Mouse (Mus musculus) stomach, embryonic 14.5 days (tissue): ENCODE measurements around the gene Galns. TPM values are rescaled to one million over a fixed set of nuclear protein-coding genes. Genes with fewer than 3 reads are reported as not detected.

ENCODE experiments used
- ATAC-seq: fragments of 200-750 bp; cut with Nextera tagmentation; 2 replicates; pipeline ENCODE4 v1.8.0; 2017; ENCODE audit warnings: low read depth, moderate TSS enrichment; ENCODE audit not compliant: insufficient number of reproducible peaks, insufficient read depth, low FRiP score
- H3K27ac ChIP-seq: fragments of 300-500 bp; sonication (generic); 2 replicates; pipeline ENCODE4 v1.5.1; 2014; ENCODE audit warnings: mild to moderate bottlenecking, low read length, moderate library complexity, mixed read lengths
- H3K27me3 ChIP-seq: fragments of 300-500 bp; sonication (generic); 2 replicates; pipeline ENCODE4 v1.6.1; 2014; ENCODE audit warnings: low read length, control low read depth, mixed read lengths; ENCODE audit not compliant: control insufficient read depth, insufficient read depth
- H3K36me3 ChIP-seq: fragments of 300-500 bp; sonication (generic); 2 replicates; pipeline ENCODE4 v1.6.1; 2014; ENCODE audit warnings: mild to moderate bottlenecking, control low read depth, low read length, moderate library complexity, mixed read lengths; ENCODE audit not compliant: control insufficient read depth, insufficient read depth
- H3K4me1 ChIP-seq: fragments of 300-500 bp; sonication (generic); 2 replicates; pipeline ENCODE4 v1.6.1; 2014; ENCODE audit warnings: low read length, control low read depth, mixed read lengths; ENCODE audit not compliant: control insufficient read depth, insufficient read depth
- H3K4me2 ChIP-seq: fragments of 300-500 bp; sonication (generic); replicated peaks from 2 replicates; pipeline ENCODE4 v1.6.1; 2014; ENCODE audit warnings: low read depth, low read length, control low read depth
- H3K4me3 ChIP-seq: fragments of 300-500 bp; sonication (generic); 2 replicates; pipeline ENCODE4 v1.5.1; 2014; ENCODE audit warnings: low read depth, low read length, control low read depth
- H3K9ac ChIP-seq: fragments of 300-500 bp; sonication (generic); replicated peaks from 2 replicates; pipeline ENCODE4 v1.6.1; 2014; ENCODE audit warnings: low read depth, mild to moderate bottlenecking, control low read depth, low read length, moderate library complexity, mixed read lengths
- H3K9me3 ChIP-seq: fragments of 300-500 bp; sonication (generic); 2 replicates; pipeline ENCODE4 v1.6.1; 2016; ENCODE audit warnings: low read depth, low read length, control low read depth; ENCODE audit not compliant: control insufficient read depth
- WGBS: fragments of 180-500 bp; shearing (Covaris S2); extraction: QIAGEN DNeasy Blood & Tissue Kit; methylation state at CpG from one replicate; pipeline ENCODE4 v1.1.7; 2014; 5-methylcytosine and 5-hydroxymethylcytosine counted together
- polyA plus RNA-seq: library from polyadenylated mRNA; unstranded; fragments of >200 nt; fragmentation: Nextera tagmentation; extraction: Ambion mirVana; gene quantifications from 2 replicates; pipeline ENCODE4 v1.2.1, GENCODE M21; 2014

Gene Galns
- polyA plus RNA-seq, 1 experiment from 2014 or later = 14.6 TPM

DNA sequence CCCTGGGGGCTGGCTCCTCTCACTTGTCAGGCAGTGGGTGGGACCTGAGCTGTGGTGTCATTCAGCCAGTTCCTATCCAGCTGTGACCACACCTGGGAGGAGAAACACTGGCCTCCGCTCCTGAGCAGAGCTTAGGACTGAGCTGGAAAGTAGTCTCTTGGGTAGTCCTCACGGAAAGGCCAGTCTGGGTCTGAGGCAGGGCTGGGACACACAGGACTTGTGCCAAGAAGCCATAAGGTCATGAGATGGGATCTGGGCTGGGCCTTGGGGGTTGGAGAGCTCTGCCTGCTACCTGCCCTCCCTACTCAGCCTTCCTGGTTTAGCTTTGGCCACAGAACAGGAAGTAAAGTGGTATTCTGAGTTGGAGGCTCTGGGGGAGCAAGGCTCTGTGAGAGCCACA is 15.6 kb upstream of the Galns start:
- no peaks in the 10 kb centered on the region for H3K36me3 ChIP-seq
- H3K4me1 ChIP-seq = 0 out of 2 replicates have a peak, but pooled peaks cover 3% of the 10 kb centered on the region
- no peak overlapping the region for H3K9ac ChIP-seq
- H3K27ac ChIP-seq = no peak overlapping the region
- H3K9me3 ChIP-seq = no peaks in the 10 kb centered on the region
- no peak overlapping the region for H3K4me3 ChIP-seq
- ATAC-seq = no peak
- no peak overlapping the region for H3K4me2 ChIP-seq
- WGBS = 77% methylated on average over 2 of the region's 2 CpGs
- no peaks in the 10 kb centered on the region for H3K27me3 ChIP-seq

DNA sequence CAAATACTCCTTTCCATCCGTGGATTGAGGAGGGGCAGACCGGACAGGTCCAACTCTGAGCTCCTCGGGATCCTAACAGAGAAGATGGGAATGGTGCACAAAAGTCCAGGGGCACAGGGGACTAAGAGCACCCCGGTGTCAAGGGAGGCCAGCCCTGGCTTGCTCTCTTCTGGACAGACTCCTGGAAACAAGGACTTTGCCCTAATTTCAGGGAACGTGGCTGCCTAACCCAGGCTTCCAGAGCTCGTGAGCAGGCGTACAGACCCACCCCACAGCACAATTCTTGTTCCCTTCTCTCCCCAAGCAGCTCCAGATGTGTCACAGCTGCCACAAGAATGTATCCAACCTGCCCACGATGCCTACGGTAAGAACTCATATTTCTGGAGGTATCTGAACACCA is 14.5 kb upstream of the Galns start:
- no peaks in the 10 kb centered on the region for H3K36me3 ChIP-seq
- no peaks in the 10 kb centered on the region for H3K27me3 ChIP-seq
- no peak for ATAC-seq
- 80% methylated on average over 9 of the region's 9 CpGs for WGBS
- no peak overlapping the region for H3K27ac ChIP-seq
- no peak overlapping the region for H3K4me2 ChIP-seq
- 0 out of 2 replicates have a peak, but pooled peaks cover 3% of the 10 kb centered on the region for H3K4me1 ChIP-seq
- H3K4me3 ChIP-seq = no peak overlapping the region
- H3K9me3 ChIP-seq = no peaks in the 10 kb centered on the region
- no peak overlapping the region for H3K9ac ChIP-seq

DNA sequence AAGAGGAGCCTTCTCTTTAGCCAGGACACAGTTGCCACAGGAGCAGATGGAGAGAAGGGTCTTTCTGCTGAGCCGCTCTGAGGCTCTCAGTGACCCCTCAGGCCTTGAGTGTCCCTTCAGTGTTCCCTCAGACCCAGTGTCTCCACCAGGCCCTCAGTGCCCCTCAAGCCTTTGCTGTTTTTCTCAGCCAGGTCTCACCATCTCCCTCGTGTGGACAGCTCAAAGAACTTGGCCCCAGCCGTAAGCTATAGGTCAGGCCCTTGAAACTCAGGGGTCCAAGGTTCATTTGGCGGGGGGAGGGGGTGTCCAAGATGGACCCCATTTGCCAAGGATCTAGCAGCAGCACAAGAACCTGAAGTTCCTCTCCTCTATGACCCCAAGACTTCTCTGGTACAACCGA is 13.4 kb upstream of the Galns start:
- H3K4me1 ChIP-seq = 0 out of 2 replicates have a peak, but pooled peaks cover 3% of the 10 kb centered on the region
- no peak overlapping the region for H3K27ac ChIP-seq
- no peak overlapping the region for H3K9ac ChIP-seq
- WGBS = 64% methylated on average over 5 of the region's 5 CpGs
- H3K36me3 ChIP-seq = no peaks in the 10 kb centered on the region
- no peaks in the 10 kb centered on the region for H3K27me3 ChIP-seq
- H3K9me3 ChIP-seq = no peaks in the 10 kb centered on the region
- no peak overlapping the region for H3K4me3 ChIP-seq
- ATAC-seq = no peak
- H3K4me2 ChIP-seq = no peak overlapping the region

DNA sequence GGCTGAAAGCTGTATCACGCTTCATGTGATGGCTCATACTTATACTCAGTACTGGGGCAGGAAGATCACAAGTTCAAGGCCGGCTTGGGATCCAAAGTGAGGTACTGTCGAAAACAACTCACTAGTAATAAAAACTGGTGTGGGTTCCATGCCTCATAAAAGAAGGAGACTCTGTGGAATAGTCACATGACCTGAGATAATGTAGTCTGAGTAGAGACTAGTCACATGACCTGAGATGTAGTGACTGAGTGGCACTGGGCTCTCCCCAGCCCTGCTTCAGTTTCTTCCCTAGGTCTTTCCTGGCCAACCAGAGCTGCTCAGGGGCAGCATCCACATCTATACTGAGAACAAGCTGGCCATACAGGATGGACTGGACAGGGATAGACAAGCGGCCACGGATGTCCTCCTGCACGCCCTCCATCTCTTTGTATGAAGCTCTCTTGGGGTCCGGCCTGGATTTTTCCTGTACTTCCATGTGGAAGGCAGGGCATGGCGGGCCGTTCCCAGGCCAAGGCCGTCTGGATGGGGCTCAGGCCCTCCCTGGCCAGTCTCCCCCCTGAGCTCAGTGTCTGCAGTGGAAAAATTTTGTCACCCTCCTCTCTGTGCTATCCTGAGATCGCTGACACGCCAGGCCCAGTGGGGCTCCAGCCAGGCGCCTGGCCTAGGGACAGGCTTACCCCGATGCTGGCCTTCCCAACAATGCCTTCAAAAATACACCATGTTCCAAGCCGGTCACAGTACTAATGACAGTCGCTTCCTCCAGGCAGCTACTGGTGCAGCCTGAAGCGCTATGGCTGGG is 12.8 kb upstream of the Galns start:
- no peak overlapping the region for H3K9ac ChIP-seq
- 0 out of 2 replicates have a peak, but pooled peaks cover 3% of the 10 kb centered on the region for H3K4me1 ChIP-seq
- WGBS = 89% methylated on average over 17 of the region's 17 CpGs
- no peaks in the 10 kb centered on the region for H3K9me3 ChIP-seq
- H3K36me3 ChIP-seq = no peaks in the 10 kb centered on the region
- H3K4me3 ChIP-seq = no peak overlapping the region
- no peak for ATAC-seq
- H3K4me2 ChIP-seq = no peak overlapping the region
- H3K27ac ChIP-seq = no peak overlapping the region
- H3K27me3 ChIP-seq = no peaks in the 10 kb centered on the region

DNA sequence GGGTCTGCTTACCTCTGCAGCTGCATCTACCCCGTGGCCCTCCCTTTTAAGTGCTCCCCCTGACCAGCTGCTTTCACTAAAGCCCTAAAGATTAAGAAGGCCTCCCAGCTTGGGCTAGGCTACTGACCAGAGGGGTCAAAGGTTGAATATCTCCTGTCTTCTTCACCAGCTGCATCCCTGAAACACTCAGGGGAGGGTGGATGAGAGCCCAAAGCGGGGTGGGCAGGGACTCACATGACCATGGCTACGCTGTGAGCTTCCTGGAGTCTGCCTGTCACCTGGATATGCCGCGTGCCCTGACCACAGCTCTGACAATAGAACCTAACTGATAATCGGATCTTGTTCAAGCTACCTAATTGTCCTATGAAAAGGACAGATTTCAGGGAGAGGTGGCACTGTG is 11.5 kb upstream of the Galns start, which contains the start of gene Pabpn1l:
TSS of gene Pabpn1l (minus strand) at position 13 of the 400 bp plus-strand sequence.
- H3K27ac ChIP-seq = no peak within 1 kb of the TSS
- H3K9me3 ChIP-seq = no peaks in the 10 kb centered on the region
- no peak within 1 kb of the TSS for H3K4me2 ChIP-seq
- no peak for ATAC-seq
- H3K27me3 ChIP-seq = no peaks in the 10 kb centered on the region
- 51% methylated on average over 6 of the region's 6 CpGs for WGBS
- no peak within 1 kb of the TSS for H3K4me3 ChIP-seq
- H3K9ac ChIP-seq = no peak within 1 kb of the TSS
- H3K36me3 ChIP-seq = no peaks in the 10 kb centered on the region
- 0 out of 2 replicates have a peak, but pooled peaks cover 7% of the 10 kb centered on the region for H3K4me1 ChIP-seq

DNA sequence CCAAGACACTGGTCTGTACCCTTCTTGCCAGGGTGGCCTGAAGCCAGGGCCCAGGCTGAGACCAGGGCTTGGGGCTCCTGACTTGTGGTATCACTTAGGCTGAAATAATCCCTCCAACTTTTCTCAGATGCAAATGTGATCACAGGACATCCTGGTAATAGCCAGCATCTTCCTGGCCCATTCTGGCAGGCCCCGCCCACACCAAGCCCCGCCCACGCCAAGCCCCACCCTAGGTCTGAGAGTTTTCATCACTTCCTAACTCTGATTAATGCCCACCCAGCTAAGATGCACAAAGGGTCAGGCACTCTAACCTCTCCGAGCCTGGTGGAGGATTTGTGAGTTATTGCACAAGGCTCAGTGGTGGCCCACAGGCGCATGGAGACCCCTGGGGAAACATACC is 9.2 kb upstream of the Galns start:
- peaks cover 11% of the 10 kb centered on the region; the same call in 1 of the 2 replicates for H3K4me1 ChIP-seq
- 25% methylated on average over 5 of the region's 5 CpGs for whole genome bisulfite sequencing
- H3K27me3 ChIP-seq = no peaks in the 10 kb centered on the region
- no peaks in the 10 kb centered on the region for H3K9me3 ChIP-seq
- no peaks in the 10 kb centered on the region for H3K36me3 ChIP-seq
- no peak for ATAC-seq
- no peak overlapping the region for H3K27ac ChIP-seq
- H3K4me3 ChIP-seq = no peak overlapping the region
- no peak overlapping the region for H3K4me2 ChIP-seq
- H3K9ac ChIP-seq = no peak overlapping the region

DNA sequence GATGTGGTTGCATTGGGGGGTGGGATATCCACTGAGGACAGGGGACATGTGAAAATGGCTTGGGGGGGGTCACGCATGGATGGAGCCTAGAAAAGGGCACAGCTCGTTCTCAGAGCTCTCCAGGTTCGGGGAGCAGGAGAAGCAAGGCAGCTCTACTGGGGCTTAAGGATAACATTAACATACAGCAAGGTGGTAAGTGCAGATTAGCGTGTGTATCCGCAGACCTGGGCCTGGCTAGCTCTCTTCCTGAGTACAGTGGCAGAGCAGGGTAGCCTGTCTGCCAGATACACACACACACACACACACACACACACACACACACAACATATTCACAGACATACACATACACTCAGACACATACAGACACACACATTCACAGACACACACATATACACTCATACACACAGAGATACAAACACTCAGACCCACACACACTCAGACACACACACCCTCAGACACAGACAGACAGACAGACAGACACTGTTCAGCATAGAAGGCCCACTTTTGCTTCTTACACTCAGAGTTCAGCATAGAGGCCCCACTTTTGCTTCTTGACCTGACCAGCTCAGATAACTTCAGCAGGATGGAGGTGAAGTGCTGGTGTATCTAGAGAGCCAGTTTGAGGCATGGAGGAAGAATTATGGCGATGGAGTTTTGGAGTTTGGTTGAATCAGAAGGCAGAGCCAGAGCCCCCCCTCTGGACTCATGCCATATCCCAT is 7.6 kb upstream of the Galns start:
- Histone ChIP-seq H3K9ac (no peak overlapping the region), H3K9me3 (no peaks in the 10 kb centered on the region), H3K4me2 (no peak overlapping the region), H3K4me1 (peaks cover 11% of the 10 kb centered on the region; the same call in 1 of the 2 replicates), H3K27ac (no peak overlapping the region), H3K4me3 (no peak overlapping the region), H3K36me3 (peaks cover 1% of the 10 kb centered on the region; the same call in 1 of the 2 replicates), H3K27me3 (no peaks in the 10 kb centered on the region)
- 73% methylated on average over 6 of the region's 6 CpGs for WGBS
- ATAC-seq = no peak

GRCm38 (mm10) chr8:122617947-122618546 is 6.8 kb upstream of the Galns start:
- H3K9ac ChIP-seq = no peak overlapping the region
- H3K4me3 ChIP-seq = no peak overlapping the region
- WGBS = 38% methylated on average over 5 of the region's 7 CpGs
- H3K27me3 ChIP-seq = no peaks in the 10 kb centered on the region
- peaks cover 11% of the 10 kb centered on the region; the same call in 1 of the 2 replicates for H3K4me1 ChIP-seq
- peaks cover 5% of the 10 kb centered on the region; the same call in 1 of the 2 replicates for H3K36me3 ChIP-seq
- no peak overlapping the region for H3K4me2 ChIP-seq
- ATAC-seq = no peak
- no peak overlapping the region for H3K27ac ChIP-seq
- H3K9me3 ChIP-seq = no peaks in the 10 kb centered on the region
